In genomic region chr12:84284391-84284790, GRCm38 (mm10) we compare ENCODE assay signal across 8 mouse cellular contexts. TPM values are rescaled to one million over a fixed set of nuclear protein-coding genes. Genes with fewer than 3 reads are reported as not detected.
DNase-seq lines count a peak whose midpoint lies in the region; ATAC-seq and TF ChIP-seq lines count a peak whose summit lies in the region.

No protein-coding gene starts in this region.

- DNase-seq in cerebellum, adult 11-12 months = peak; percentile 4
- DNase-seq in cerebellum, adult 11 months = no peak
- no peak for DNase-seq in testis, postnatal 10 days (ENCODE audit: low spot score)
- DNase-seq in layer of hippocampus, postnatal 10 days (ENCODE audit: low spot score in 2 of 2) = no peak
- no peak for DNase-seq in gastrocnemius, adult 8-10 months (ENCODE audit: low spot score in 2 of 2)

- peak overlapping the region; percentile 91 for H3K27ac ChIP-seq in testis, adult 2 months (ENCODE audit: control insufficient read depth, insufficient read depth, low read depth, low read length)
- no peak overlapping the region for H3K27ac ChIP-seq in limb, embryonic 13.5 days
- H3K27ac ChIP-seq in stomach, embryonic 16.5 days (ENCODE audit: low read length) = no peak overlapping the region

- no peak overlapping the region for H3K9ac ChIP-seq in limb, embryonic 13.5 days
- peak overlapping the region; percentile 81; the same call in 1 of the 2 replicates for H3K9ac ChIP-seq in stomach, embryonic 16.5 days (ENCODE audit: low read length)

- H3K27me3 ChIP-seq in testis, adult 2 months (ENCODE audit: control insufficient read depth, insufficient read depth, low read length) = no peaks in the 10 kb centered on the region
- no peaks in the 10 kb centered on the region for H3K27me3 ChIP-seq in limb, embryonic 13.5 days
- H3K27me3 ChIP-seq in stomach, embryonic 16.5 days (ENCODE audit: control insufficient read depth, insufficient read depth, low read length) = no peaks in the 10 kb centered on the region

- no peaks in the 10 kb centered on the region for H3K9me3 ChIP-seq in limb, embryonic 13.5 days
- no peaks in the 10 kb centered on the region for H3K9me3 ChIP-seq in stomach, embryonic 16.5 days (replicated peaks; ENCODE audit: control insufficient read depth, low read length)

- no peak for ATAC-seq in limb, embryonic 13.5 days (ENCODE audit: low FRiP score, low read depth)
- ATAC-seq in stomach, embryonic 16.5 days (ENCODE audit: insufficient read depth, low FRiP score) = no peak

- no peak for TF ChIP-seq CTCF in testis, adult 2 months (IDR thresholded peaks at IDR 0.05; ENCODE audit: control insufficient read depth, insufficient read depth, insufficient replicate concordance, low read depth, low read length)

- no peaks in the 10 kb centered on the region; the same call in 1 of the 2 replicates for H3K36me3 ChIP-seq in testis, adult 2 months (ENCODE audit: control insufficient read depth, insufficient read depth, low read length)
- H3K36me3 ChIP-seq in limb, embryonic 13.5 days = no peaks in the 10 kb centered on the region
- H3K36me3 ChIP-seq in stomach, embryonic 16.5 days (ENCODE audit: control insufficient read depth, insufficient read depth, low read length) = no peaks in the 10 kb centered on the region

- no peak for TF ChIP-seq POLR2A in testis, adult 2 months (IDR thresholded peaks at IDR 0.05; ENCODE audit: control insufficient read depth, low read depth, low read length)

- peak overlapping the region; percentile 95 for H3K4me3 ChIP-seq in testis, adult 2 months (ENCODE audit: control insufficient read depth, low read depth, low read length)
- H3K4me3 ChIP-seq in limb, embryonic 13.5 days = peak overlapping the region; percentile 56
- peak overlapping the region; percentile 62; the same call in 1 of the 2 replicates for H3K4me3 ChIP-seq in stomach, embryonic 16.5 days (replicated peaks; ENCODE audit: low read length)

- H3K4me2 ChIP-seq in limb, embryonic 13.5 days (replicated peaks) = peak overlapping the region; percentile 81
- peak overlapping the region; percentile 74 for H3K4me2 ChIP-seq in stomach, embryonic 16.5 days (ENCODE audit: low read depth, low read length)

- peaks cover 5% of the 10 kb centered on the region; the same call in 1 of the 2 replicates for H3K4me1 ChIP-seq in testis, adult 2 months (ENCODE audit: control insufficient read depth, insufficient read depth, low read length)
- peaks cover 7% of the 10 kb centered on the region; the same call in 1 of the 2 replicates for H3K4me1 ChIP-seq in limb, embryonic 13.5 days
- H3K4me1 ChIP-seq in stomach, embryonic 16.5 days (ENCODE audit: control insufficient read depth, insufficient read depth, low read length) = 0 out of 2 replicates have a peak, but pooled peaks cover 2% of the 10 kb centered on the region

- WGBS in limb, embryonic 13.5 days = 77% methylated on average over 14 of the region's 14 CpGs
- 75% methylated on average over 14 of the region's 14 CpGs for WGBS in stomach, embryonic 16.5 days

RNA-seq across cellular contexts. Expression of gene Ptgr2, which starts 0.6 kb away (rescaled TPM):
- polyA plus RNA-seq in testis, adult 2 months (2012; rRNA removed) = 8.6 and 11.9 TPM in 2 replicates
- 12.1 and 12.7 TPM in 2 replicates for polyA plus RNA-seq in limb, embryonic 13.5 days (2015; fragmentation: Nextera tagmentation; extraction: Ambion mirVana)
- polyA plus RNA-seq in stomach, embryonic 16.5 days (2015; fragmentation: Nextera tagmentation; extraction: Ambion mirVana) = 32.0 and 34.5 TPM in 2 replicates
- 10 to 100 TPM; 29.1 to 34.5 TPM for total RNA-seq in layer of hippocampus, postnatal 10 days (2021)
- total RNA-seq in gastrocnemius, adult 8-10 months (2022) = 10 to 100 TPM; 63.8 to 69.8 (median 65.0) TPM

RNA-seq across cellular contexts. Expression of gene Zfp410, which starts 32.3 kb away (rescaled TPM):
- polyA plus RNA-seq in testis, adult 2 months (2012; rRNA removed) = 12.8 and 15.6 TPM in 2 replicates
- polyA plus RNA-seq in limb, embryonic 13.5 days (2015; fragmentation: Nextera tagmentation; extraction: Ambion mirVana) = 97.3 and 102 TPM in 2 replicates
- 65.4 and 70.2 TPM in 2 replicates for polyA plus RNA-seq in stomach, embryonic 16.5 days (2015; fragmentation: Nextera tagmentation; extraction: Ambion mirVana)
- 10 to 100 TPM; 35.7 to 41.9 TPM for total RNA-seq in layer of hippocampus, postnatal 10 days (2021)
- 10 to 100 TPM; 14.2 to 18.3 (median 16.2) TPM for total RNA-seq in gastrocnemius, adult 8-10 months (2022)
